Mouse (Mus musculus): ENCODE results near the gene Foxo6. TPM values are rescaled to one million over a fixed set of nuclear protein-coding genes. Genes with fewer than 3 reads are reported as not detected.
A peak's percentile ranks its signal among the peaks of the same experiment; 100 is the strongest.

Gene Foxo6
- total RNA-seq, 2 experiments from 2014 or later, result 60.4 to 61.7 TPM

DNA sequence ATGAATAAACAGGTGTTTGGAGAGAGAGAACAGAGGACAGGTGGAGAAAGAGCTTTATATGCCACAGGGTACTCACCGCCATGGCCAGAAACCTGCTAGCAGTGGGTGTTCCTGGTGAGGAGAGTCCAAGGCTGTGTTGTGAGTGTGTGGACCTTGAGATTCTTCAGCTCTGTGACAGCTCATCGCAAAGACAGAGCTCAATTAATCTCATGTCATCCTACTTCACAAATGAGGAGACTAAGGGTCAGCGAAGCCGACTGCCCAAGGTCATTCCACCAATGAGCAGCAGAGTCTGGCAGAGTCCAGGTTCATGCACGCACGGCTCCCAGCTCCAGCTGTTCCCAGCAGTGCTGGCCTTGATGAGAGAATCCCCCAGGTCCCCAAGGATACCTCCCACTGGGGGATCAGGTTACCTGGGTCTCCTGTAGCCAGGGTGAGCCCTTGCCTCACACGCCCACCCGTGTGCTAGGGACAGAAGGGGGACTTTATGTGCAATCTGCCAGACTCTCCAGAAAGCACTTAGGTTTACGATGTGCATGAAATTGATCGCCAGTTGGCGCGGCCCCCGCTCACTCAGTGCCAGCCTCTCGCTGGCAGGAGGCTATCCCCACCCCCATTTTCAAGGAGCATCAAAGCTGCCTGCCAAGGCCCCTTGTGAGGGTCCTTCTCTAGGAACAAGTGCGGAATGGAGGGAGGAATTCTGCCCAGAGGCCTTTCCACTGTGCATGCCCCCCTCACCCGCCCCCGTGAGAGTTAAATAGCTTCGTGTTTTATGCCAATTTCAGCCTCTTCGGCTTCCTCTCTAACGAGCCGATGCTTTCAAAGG lies 27.6 kb downstream of the Foxo6 start:
- peak; percentile 74 to 79 for DNase-seq (ENCODE audit: low spot score in 2 of 2)

DNA sequence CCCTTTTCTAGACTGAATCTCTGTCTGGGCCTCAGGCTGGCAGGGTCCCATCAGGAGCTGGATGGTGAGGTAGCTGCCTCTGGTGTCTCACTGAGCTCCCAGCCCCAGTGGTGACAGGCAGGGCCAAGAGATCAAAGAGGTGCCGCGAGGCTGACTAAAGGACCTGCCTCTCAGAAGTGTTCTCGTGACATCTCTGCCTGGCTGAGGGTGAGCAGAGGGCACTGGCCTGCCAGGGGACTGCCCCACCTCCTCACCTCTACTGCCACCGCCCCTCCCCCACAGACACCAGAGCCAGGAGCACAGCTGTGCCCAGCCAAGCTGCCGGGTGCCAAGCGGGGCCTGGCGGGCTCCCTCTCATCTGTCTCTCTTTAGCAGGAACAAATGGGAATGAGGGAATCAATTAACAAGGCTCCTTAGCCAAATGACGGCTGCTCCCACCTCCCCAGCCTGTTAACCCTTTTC lies 38.3 kb downstream of the Foxo6 start:
- DNase-seq (ENCODE audit: low spot score in 2 of 2), result peak; percentile 88 to 90

DNA sequence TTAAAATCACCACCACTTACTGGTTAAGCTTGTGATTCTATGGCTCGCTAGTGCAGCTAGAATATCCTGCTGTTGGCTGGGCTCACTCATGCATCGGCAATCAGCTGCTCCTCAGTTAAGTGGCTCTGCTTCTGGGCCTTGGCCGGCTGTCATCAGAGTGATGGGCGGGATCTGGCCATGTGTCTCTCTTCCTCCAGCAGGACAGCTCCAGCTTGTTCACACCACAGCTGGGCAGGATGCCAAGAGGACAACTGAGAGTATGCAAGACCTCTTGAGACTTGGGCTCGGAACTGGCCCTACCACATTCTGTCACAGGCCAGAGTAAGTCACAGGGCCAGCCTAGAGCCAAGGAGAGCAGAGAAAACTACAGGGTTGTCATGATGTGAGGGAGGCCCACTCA lies 39.7 kb downstream of the Foxo6 start:
- peak; percentile 65 to 72 for DNase-seq (ENCODE audit: low spot score in 2 of 2)

DNA sequence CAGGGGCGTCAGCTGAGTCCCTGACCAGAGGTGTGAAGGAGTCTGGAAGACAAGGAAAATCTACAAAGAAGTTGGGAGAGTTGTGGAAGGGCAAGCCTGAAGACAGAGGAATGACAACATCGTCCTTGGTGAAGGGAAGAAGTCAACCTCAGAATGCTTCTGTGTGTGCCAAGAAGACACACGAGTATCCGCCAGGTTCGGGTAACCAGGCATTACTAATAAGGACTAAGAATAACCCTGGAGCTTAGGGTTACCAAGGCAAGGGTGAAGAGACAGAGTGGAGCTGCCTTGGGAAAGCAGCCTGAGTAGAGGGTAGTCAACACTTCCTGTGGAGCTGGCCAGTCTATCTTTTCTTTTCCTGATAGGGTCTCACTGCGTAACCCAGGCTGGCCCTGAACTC lies 41.1 kb downstream of the Foxo6 start:
- no peak for DNase-seq (ENCODE audit: low spot score in 2 of 2)

DNA sequence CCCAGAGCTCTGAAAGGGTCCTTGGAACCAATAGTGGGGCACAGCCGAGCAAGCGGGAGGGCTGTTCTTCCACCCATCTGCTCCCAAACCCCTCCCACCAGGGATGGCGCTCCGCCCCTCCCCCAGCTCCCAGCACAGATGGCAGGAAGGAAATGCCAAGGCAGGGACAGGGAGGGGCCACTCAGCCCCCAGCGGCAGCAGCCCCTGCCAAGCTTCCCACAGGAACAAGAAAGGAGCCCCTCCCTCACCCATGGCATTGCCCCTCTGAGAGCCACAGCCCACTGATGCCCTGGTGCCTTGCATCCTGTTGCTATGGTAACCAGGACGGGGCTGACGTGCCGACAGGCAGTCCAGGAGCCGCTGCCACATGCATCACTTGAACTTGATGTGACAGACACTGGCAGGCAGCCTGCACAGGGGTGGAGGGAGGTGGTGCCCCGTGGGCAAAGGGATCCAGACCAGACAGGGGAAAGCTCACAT lies 44.3 kb downstream of the Foxo6 start:
- peak; percentile 92 to 93 for DNase-seq (ENCODE audit: low spot score in 2 of 2)

DNA sequence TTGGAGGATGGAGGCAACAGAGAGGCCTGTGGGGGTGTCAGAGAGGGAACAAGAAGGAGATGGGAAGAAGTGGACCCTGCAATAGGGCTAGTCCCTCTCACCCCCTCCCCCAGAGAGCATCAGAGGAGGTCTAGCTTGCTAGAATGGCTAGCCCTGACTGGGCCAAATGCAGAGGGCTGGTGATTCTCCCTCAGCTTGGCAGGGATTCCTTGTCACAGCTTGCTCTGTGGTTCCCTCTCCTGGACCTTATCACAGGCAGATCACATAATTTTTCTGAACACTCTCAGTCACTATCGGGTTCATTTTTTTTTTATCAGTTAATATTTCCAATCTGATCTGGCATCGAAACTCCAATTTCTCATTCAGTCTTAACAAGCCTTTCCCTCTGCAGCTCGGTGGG lies 46.0 kb downstream of the Foxo6 start:
- no peak for DNase-seq (ENCODE audit: low spot score in 2 of 2)

DNA sequence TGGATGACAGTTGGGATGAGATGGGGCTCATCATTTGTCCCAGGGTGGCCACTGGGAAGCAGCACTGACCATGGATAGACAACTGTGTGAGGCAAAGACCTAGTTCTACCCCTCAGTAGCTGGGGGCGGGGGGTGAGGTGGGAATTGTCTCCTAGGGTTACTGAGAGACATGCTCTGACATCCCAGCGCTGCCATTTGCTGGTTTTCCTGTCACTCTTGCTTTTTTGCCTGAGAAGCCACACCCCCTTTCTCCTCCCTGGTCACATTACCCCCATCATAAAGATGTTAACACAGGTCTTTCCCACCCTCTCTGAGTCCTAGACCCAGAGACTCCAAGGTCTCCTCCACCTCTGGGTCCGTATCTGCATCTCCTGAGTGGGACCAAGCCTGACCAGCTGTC lies 47.7 kb downstream of the Foxo6 start:
- no peak for DNase-seq (ENCODE audit: low spot score in 2 of 2)

DNA sequence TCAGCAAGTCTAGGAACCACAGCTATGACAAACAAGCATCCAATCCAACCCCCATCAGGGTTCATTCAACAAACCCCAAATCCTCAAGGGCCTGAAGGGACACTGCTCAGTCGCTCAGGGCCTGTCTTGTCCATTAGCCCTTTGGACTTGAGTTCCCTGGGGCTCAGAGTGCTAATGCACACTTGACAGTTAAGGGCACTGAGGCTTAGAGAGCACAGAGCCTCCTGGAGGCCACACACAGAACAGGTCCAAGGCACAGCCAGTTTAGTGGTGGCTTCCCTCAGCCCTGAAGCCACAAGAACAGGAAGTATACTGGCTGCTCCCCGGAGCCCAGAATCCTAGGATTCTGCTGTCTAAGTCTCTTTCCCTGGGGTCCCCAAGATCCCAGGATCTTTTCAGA lies 53.9 kb downstream of the Foxo6 start:
- DNase-seq (ENCODE audit: low spot score in 2 of 2), result no peak

DNA sequence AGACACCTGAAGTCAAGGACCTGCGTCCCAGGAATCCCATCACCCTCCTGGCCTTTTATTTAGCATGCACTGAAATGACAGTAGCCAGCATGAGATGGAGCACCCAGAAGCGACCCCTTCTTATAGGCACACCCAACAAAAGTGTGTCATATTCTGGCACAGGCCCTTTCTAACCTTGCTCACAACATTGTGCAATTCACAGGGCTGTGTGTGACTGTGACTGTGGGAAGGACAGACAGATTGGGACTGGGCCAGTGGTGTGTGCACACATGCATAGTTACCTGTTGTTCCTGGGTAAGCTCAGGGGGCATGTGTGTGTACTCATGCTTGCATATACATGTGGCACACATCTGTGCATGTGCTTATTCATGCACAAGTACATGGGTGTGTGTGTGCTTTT lies 54.6 kb downstream of the Foxo6 start:
- no peak for DNase-seq (ENCODE audit: low spot score in 2 of 2)

DNA sequence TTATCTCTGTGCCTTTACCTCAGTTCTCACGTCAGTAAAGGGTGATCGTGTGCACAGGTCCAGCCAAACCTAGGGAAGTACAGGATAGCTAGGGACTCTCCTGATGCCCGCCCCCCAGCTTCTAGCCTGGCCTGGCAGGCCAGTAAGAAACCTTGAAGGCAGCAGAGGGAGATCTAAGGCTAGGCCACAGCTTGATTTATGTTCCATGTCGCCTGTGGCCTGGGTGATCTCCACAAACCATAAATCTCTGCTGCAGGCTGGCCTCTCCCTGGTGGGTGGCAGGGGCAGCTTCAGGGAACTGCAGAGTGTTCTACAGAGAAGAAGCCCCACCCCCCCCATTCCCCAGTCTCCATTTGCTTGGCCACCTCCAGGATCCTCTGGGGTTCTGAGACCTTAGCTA lies 55.2 kb downstream of the Foxo6 start:
- DNase-seq (ENCODE audit: low spot score in 2 of 2), result no peak

DNA sequence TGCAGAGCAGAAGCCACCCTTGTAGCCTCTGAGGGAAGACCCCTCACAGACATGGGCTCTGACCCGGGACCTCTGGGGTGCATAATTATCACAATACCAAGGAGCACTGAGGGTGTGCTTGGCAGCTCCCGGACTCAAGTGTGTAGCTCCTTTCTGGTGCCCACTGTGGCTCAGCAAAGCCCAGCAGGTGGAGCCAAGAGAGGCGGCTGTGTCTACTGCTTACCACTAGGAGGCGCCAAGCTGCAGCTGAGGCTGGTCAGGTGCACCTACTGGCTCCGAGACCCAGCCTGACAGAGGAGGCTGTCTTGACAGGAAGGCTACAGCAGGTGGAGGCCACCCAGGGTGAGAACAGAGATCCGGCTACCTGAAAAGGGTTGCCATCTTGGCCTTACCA lies 56.9 kb downstream of the Foxo6 start:
- DNase-seq (ENCODE audit: low spot score in 2 of 2), result peak; percentile 81 to 82

DNA sequence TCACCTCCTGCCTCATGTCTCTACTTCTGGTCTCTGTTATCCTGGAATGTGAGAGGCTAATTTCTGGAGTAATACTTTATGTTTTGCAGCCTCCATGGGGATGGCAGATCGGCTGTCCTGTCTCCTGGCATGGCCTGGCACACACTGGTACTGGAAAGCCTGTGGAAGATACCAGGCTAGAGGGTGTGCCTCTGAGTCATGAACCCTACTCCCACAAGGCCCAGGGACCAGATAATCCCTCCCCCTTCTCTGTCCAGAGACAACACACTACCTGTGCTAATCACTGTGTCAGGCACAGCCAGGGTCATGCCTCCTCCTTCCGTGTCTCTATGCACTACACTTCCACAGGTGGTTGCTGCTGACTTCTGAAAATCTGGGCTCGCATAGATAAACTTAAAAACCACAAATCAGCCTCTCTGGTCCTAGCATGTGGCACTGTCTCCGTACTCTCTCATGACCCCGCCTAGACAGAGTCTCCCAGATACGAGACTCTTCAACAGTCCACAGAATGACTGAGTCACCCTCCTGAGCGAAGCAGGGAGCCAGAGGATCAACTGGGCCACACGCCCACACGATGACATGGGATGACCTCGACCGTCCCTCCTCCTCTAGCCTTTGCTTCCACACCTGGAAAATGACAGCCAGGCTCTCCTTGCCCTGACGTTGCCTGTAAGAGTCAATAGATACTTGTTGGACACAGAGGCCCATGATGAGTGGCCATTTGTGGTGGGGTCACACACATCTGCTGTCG lies 57.5 kb downstream of the Foxo6 start:
- no peak for DNase-seq (ENCODE audit: low spot score in 2 of 2)

DNA sequence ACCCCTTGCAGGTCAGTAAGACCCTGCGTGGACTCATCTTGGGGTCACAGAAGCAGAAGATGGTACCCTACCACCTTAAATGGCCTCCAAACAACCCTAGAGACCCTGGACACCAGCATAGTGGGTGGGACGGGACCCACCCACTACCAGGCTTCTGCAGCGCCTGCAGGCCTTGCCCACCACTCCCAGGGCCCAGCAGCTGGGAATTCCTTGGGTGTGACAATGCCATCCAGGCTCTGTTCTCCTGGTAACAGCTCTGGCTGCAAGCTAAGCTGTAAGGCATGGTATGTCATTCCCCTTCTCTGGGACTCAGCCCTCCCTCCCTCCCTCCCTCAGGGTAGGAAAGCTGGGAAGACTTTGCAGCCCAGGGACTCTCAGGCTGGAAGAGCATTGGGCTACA lies 58.5 kb downstream of the Foxo6 start:
- no peak for DNase-seq (ENCODE audit: low spot score in 2 of 2)

DNA sequence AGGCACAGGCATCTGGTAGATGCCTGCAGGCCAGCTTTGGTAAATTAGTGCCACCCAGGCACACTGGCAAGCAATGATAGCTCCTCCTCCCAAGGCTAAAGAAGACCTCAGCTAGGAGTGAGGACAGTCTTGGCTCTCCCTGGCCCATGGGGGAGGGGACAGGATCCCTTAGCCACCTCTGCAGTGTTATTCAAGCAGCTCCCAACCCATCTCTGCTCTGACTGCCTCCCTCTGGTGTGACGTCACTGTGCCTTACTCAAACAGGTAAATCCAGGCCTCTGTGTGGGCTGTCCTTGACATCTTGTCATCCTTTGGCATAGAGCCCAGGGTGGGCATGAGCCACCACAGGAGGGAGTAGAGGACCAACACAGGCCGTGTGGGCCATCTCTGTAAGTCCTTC lies 59.9 kb downstream of the Foxo6 start:
- DNase-seq (ENCODE audit: low spot score in 2 of 2), result no peak

DNA sequence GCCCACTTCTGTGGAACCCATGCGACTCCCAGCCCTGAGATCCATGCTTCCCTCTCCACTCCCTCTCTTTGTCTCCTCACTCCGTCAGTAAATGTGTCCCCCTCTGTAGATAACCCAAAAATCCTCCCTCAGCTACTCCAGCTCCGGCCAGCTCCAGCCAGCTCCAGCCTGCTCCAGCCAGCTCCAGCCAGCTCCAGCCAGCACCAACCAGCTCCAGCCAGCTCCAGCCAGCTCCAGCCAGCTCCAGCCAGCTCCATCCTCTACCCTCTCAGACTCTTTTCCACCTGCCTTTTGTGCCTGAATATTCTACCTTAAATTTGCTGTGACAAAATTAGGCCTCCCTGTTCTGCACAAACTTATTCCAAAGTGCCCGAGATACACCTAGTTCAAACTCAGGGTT lies 60.5 kb downstream of the Foxo6 start:
- DNase-seq (ENCODE audit: low spot score in 2 of 2), result no peak

DNA sequence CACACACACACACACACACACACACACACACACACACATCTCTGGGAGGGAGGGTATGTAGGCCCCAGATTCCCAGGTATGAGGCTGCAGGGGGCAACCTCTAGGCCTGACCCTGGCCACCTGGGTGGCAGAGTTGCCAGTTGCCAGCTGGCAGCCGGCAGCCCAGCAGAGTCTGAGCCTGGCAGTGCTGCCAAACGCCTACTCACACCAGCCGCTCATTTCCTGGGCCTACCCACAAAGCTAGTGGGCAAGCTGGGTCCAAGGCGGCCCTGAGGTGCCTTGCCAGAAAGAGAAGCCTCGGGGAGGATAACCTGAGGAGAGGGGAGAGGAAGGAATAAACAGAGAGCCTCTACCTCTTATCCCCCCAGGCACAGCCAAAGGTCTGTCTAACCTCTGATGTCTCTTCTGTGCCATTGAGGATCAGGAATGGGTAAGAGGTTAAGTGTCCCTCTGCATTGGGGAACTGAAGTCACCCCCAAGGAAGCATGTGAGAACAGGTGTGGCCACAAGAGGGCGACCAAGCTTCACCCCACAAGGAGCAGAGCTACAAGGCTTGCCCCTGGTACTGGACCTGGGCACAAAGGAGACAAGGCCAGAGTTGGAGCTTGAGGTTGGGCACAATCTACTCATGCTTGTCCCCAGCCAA lies 61.9 kb downstream of the Foxo6 start:
- DNase-seq (ENCODE audit: low spot score in 2 of 2), result peak; percentile 82 to 83

DNA sequence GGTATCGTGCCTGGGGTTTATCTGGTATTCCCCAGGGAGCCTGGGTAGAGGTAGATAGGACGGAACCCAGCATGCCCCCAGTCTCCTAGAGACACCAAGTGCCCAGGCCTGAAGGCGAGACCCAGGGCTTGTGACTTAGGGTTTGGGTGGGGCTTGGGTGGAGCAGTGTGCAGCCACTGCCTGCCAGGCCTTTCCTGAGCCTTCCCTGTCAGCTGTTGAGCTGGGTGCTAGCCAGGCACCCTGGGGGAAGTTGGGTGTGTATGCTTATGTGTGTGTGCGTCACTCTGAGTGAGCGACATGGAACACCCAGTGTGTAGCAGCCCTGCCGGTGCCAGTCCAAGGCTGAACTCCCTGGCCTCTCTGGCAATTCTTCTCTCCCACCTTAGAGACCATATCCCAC lies 63.3 kb downstream of the Foxo6 start:
- no peak for DNase-seq (ENCODE audit: low spot score in 2 of 2)

DNA sequence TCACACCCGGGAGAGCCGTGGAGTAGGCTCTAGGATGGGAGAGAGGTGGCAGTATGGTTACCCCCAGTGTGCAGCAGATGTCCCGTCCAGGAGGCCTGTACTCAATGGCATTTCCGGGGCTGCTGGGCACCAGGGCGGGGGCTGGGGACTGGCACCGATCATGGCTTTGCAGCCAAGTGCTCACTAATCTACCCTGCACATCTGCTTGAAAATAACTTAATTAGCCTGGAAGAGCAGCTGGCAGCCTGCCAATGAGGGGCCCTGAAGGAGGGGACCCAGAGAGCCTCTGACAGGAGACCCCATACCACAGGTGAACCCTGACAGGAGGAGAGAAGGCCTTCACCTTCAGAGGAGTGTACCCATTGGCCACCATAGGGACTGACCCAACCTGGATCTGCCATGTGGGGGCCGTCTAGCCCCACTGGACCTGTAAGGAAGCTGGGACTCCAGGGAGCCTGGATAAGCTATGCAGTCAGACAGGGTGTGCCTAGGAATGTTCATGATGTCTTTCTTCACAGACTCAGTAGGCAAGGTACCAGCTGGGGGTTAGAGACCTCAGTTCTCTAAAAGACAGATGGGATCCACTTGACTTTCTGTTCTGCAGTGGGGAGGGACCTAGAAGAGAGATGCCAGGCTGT lies 63.9 kb downstream of the Foxo6 start:
- DNase-seq (ENCODE audit: low spot score in 2 of 2), result peak in 1 of 2 experiments; percentile 26

DNA sequence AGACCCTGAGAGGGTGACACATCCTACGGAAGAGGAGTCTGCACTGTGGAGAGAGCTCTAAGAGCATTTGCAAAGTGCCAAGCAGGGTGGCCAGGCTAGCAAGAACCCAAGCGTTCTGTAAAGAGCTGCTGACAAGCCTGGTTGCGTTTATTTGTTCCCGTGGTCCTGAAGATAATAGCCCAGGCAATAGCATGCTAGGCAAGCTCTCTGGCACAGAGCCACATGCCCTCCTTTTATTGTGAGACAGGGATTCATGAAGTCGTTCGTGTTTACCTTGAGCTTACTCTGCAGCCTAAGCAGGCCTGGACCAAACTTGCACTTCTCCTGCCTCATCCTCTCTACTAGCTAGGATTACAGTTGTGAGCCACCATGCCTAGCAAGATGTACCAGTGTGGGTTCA lies 65.4 kb downstream of the Foxo6 start:
- no peak for DNase-seq (ENCODE audit: low spot score in 2 of 2)

DNA sequence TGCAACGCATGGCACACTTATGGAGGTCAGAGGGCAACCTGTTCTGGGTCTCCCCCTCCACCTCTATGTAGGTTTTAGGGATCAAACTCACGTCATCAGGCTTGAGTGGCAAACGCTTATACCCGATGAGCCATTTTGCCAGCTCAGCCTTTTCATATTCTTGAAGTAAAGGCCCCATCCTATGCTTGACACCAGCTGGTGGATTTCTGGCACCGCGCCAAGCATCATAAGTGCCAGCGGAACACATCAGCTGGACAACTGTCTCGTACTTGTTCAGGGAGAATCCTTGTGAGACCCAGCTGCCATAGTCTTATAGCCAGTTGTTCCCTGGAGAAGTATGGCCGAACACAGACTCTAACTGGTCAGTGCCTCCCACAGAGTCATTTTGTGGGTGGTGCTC lies 68.3 kb downstream of the Foxo6 start:
- no peak for DNase-seq (ENCODE audit: low spot score in 2 of 2)

Data from layer of hippocampus, postnatal 10 days (tissue).